Mouse (Mus musculus): ENCODE data around the gene Lrpprc. TPM values are rescaled to one million over a fixed set of nuclear protein-coding genes. Genes with fewer than 3 reads are reported as not detected.

Gene Lrpprc
- polyA plus RNA-seq, 1 experiment from 2014 or later, result 54.8 TPM

DNA sequence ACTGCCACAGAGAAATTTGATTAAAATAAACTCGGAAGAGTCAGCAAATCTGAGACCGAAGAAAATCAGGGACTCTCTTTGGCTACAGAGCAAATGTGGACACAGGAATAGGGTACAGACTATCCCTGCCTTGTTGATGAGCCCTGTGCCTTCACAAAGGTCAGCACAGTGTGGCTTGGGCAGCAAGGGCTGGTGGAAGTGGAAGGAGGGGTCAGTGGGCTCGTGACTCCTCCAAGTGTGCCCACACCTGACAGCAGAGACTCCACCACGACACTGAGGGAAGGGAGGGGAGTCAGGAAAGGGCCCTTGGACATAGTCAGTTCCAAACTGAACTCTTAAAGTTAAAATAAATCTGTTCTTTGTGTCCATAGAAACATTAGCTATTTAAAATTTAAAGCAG lies 75.7 kb downstream of the Lrpprc start:
- WGBS, result 76% methylated on average over 4 of the region's 4 CpGs

DNA sequence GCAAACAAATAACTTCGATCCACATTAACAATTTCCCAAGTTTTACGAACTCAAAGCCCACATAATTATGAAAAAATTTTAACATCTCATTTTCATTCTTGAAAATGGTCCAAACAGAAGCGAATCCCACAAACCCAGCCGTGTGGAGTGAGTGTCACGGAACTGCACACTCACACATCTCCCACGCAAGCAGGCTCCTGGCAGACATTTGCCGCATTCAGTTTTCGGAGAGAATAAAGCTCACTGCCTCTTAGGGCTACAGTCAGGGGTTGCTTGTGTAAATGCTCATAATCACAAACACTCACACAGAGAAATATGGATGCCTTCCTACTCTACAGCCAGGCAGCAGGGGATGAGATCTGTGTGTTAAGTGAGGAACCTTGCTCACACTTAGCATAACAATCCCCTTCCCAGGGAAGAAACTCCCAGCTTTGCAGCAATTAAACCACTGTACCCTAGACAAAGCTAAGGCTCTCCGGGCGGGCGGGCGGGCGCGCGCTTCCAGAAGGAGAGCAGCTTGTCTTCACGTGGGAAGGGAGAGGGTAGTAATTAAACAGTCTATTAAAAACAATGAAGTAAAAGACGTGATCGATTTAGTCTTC lies 76.9 kb downstream of the Lrpprc start:
- 92% methylated on average over 18 of the region's 18 CpGs for WGBS
- no peak overlapping the region for H3K4me2 ChIP-seq
- H3K9me3 ChIP-seq, result no peaks in the 10 kb centered on the region
- H3K4me3 ChIP-seq, result no peak overlapping the region
- H3K27me3 ChIP-seq (replicated peaks), result no peaks in the 10 kb centered on the region
- peaks cover 61% of the 10 kb centered on the region for H3K36me3 ChIP-seq
- 0 out of 2 replicates have a peak, but pooled peaks cover 9% of the 10 kb centered on the region for H3K4me1 ChIP-seq
- no peak overlapping the region for H3K9ac ChIP-seq
- H3K27ac ChIP-seq (replicated peaks), result no peak overlapping the region
- ATAC-seq (ENCODE audit: extremely low read depth, insufficient number of reproducible peaks, low FRiP score, low TSS enrichment), result no peak

More for the DNA sequence above, 75.7 kb downstream of the Lrpprc start:
- ATAC-seq (ENCODE audit: extremely low read depth, insufficient number of reproducible peaks, low FRiP score, low TSS enrichment), result no peak
- Histone ChIP-seq H3K27me3 (replicated peaks) (no peaks in the 10 kb centered on the region), H3K4me2 (no peak overlapping the region), H3K27ac (replicated peaks) (no peak overlapping the region), H3K36me3 (peaks cover 49% of the 10 kb centered on the region), H3K4me1 (0 out of 2 replicates have a peak, but pooled peaks cover 9% of the 10 kb centered on the region), H3K4me3 (no peak overlapping the region), H3K9me3 (no peaks in the 10 kb centered on the region), H3K9ac (no peak overlapping the region)

DNA sequence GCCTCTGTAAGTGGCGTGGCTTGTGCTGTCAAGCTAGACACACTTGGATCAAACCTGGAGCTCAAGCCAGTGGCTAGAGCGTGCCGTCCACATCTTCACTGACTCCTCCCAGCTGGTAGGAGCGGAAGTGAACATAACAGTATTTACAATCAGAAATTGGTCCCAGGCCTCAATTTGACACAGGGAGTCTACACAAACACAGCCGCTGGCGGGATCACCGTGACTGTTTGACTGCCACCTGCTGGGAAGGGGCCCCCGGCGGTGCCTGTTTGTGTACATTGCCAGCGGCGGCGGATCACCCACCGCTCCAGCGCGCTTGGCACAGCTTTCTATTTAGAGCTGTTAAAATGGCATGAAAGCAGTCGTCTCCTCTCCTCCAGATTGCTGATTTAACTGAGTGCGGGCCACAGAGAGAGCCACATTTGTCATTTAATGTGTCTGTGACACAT lies 81.2 kb downstream of the Lrpprc start:
- ATAC-seq (ENCODE audit: extremely low read depth, insufficient number of reproducible peaks, low FRiP score, low TSS enrichment), result no peak
- H3K4me2 ChIP-seq, result no peak overlapping the region
- H3K9ac ChIP-seq, result no peak overlapping the region

DNA sequence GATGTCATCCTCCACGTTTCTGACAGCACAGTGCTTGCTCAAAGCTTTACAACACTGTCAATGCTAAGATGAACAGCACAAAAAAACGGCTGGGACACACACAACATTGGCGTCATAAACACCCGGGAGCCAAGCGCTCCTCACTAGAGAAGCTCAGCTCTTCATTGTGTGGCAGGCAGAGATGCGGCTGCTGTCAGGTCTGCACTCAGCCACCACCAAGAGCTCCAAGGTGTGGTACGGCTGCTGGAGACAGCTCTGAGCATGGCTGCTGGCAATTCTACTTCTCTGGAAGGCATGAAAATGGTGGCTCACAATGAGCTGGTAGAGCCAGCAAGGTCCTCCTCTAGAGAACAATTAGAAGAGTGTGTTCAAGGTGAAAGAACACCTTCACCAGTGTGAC lies 81.8 kb downstream of the Lrpprc start:
- Histone ChIP-seq H3K4me2 (no peak overlapping the region), H3K9ac (no peak overlapping the region), H3K4me3 (no peak overlapping the region), H3K27me3 (replicated peaks) (no peaks in the 10 kb centered on the region), H3K9me3 (no peaks in the 10 kb centered on the region), H3K36me3 (peaks cover 77% of the 10 kb centered on the region), H3K27ac (replicated peaks) (no peak overlapping the region), H3K4me1 (no peaks in the 10 kb centered on the region)
- ATAC-seq (ENCODE audit: extremely low read depth, insufficient number of reproducible peaks, low FRiP score, low TSS enrichment), result no peak
- WGBS, result 81% methylated on average over 7 of the region's 7 CpGs

More for the DNA sequence above, 81.2 kb downstream of the Lrpprc start:
- Histone ChIP-seq H3K4me3 (no peak overlapping the region), H3K27me3 (replicated peaks) (no peaks in the 10 kb centered on the region), H3K36me3 (peaks cover 73% of the 10 kb centered on the region), H3K4me1 (no peaks in the 10 kb centered on the region), H3K27ac (replicated peaks) (no peak overlapping the region), H3K9me3 (no peaks in the 10 kb centered on the region)
- 54% methylated on average over 17 of the region's 17 CpGs for WGBS

DNA sequence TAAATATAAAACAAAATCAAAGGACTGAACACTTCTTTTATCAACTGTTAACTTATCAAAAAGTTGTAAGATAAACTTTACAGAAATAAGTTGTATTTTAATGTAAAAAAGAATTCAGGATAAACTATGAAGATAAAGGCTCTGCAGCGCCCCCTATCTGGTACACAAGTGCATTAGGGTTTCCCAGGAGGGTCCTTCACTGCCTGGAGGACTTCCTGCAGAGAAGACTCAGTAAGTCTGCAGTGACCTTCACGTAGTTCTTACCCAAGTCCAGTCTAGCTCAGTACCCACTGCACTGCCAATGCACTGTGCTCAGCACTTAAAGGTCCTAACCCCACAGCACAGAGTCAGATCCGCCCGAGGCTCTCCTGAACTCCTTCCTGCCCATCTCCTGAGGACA lies 83.2 kb downstream of the Lrpprc start:
- no peaks in the 10 kb centered on the region for H3K27me3 ChIP-seq (replicated peaks)
- 59% methylated on average over 4 of the region's 4 CpGs for WGBS
- H3K9ac ChIP-seq, result no peak overlapping the region
- no peak overlapping the region for H3K4me2 ChIP-seq
- no peak overlapping the region for H3K27ac ChIP-seq (replicated peaks)
- peaks cover 68% of the 10 kb centered on the region for H3K36me3 ChIP-seq
- no peaks in the 10 kb centered on the region for H3K4me1 ChIP-seq
- no peak for ATAC-seq (ENCODE audit: extremely low read depth, insufficient number of reproducible peaks, low FRiP score, low TSS enrichment)
- H3K4me3 ChIP-seq, result no peak overlapping the region
- H3K9me3 ChIP-seq, result no peaks in the 10 kb centered on the region

DNA sequence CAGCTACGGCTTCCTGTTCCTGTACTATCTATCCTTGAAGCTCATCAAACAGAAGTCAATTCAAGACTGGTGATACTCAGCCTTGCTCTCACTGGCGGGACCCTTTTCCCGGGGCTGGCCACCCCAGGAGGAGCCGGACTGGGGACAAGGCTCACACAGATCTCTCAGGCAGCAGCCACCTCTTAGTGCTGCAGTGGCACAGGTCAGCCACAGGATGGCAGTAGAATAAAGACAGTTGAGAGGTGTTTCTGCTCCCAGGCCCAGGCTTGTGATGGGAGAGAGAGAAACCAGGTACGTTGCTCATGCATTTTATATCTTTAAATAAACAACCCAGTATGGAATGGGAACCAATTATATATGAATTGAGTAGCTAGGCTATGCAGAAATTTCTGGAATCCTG lies 91.9 kb downstream of the Lrpprc start:
- WGBS, result 22% methylated on average over 5 of the region's 5 CpGs
- Histone ChIP-seq H3K4me2 (no peak overlapping the region), H3K4me3 (no peak overlapping the region), H3K4me1 (no peaks in the 10 kb centered on the region), H3K27me3 (replicated peaks) (peaks cover 33% of the 10 kb centered on the region), H3K27ac (replicated peaks) (no peak overlapping the region), H3K9ac (no peak overlapping the region), H3K9me3 (no peaks in the 10 kb centered on the region), H3K36me3 (peaks cover 2% of the 10 kb centered on the region)
- no peak for ATAC-seq (ENCODE audit: extremely low read depth, insufficient number of reproducible peaks, low FRiP score, low TSS enrichment)

DNA sequence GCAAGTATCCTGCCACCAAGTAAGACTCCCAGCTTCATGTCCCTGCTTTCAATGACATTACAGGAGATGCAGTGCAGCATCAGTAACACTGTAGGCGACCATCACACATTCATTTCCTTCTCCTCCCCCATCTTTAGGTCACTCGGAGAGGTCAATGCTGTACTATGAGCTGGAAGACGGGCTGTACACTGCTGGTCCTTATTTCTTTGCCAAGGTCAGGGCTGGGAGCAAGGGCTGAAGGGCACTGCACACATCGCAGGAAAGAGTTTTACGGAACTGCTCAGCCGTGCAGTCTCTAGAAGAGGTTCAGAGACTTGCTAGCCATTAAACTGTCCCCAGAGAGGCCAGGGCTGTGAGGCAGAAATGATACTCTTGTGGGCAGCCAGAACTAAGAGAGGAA lies 94.1 kb downstream of the Lrpprc start:
- no peak for ATAC-seq (ENCODE audit: extremely low read depth, insufficient number of reproducible peaks, low FRiP score, low TSS enrichment)
- no peak overlapping the region for H3K27ac ChIP-seq (replicated peaks)
- 71% methylated on average over 6 of the region's 6 CpGs for WGBS

DNA sequence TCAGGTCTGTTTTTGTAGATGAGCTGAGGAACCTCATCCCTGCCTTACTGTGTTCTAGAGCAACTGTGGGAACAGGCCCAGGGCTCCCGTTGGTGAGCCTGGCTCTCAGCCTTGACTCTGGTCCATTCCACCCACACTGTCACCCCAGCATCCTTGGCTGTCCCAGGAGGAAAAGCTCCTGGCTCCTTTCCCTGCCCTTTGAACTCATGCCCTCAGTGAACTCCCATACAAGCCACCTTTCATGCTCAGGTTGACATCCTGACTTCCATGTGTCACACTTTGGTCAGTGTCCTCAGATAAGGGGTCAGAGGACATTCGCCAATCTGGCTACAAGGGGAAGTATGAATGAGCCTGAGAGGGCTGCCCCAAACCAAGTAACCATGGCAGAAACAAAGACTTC lies 96.8 kb downstream of the Lrpprc start:
- Histone ChIP-seq H3K9ac (no peak overlapping the region), H3K4me2 (no peak overlapping the region), H3K4me3 (no peak overlapping the region), H3K9me3 (no peaks in the 10 kb centered on the region), H3K27me3 (replicated peaks) (peaks cover 52% of the 10 kb centered on the region), H3K36me3 (no peaks in the 10 kb centered on the region), H3K4me1 (no peaks in the 10 kb centered on the region), H3K27ac (replicated peaks) (no peak overlapping the region)
- WGBS, result 62% methylated on average over 2 of the region's 2 CpGs
- ATAC-seq (ENCODE audit: extremely low read depth, insufficient number of reproducible peaks, low FRiP score, low TSS enrichment), result no peak

More for the DNA sequence above, 94.1 kb downstream of the Lrpprc start:
- Histone ChIP-seq H3K9me3 (no peaks in the 10 kb centered on the region), H3K9ac (no peak overlapping the region), H3K4me1 (no peaks in the 10 kb centered on the region), H3K27me3 (replicated peaks) (peaks cover 45% of the 10 kb centered on the region), H3K4me2 (no peak overlapping the region), H3K36me3 (no peaks in the 10 kb centered on the region), H3K4me3 (no peak overlapping the region)

DNA sequence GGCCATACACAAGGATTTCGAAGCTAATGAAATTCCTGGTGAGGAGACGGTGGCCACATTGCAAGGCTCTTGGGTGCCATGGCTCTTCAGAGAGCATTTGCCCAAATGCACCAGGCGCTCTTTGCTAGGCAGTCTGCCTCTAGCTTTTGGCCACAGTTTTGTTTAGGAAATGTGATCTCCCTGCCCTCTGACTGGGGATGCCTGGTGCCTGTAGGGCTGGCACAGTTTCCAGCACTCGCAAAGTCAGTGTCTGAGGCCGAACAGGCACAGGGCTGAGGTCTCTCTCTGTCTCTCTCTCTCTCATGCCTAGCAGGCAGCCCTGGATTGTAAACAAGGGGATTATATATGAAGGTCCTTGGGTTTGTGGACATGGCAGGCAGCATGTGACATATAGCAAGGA lies 100.5 kb downstream of the Lrpprc start:
- Histone ChIP-seq H3K4me2 (no peak overlapping the region), H3K27me3 (replicated peaks) (peaks cover 26% of the 10 kb centered on the region), H3K4me3 (no peak overlapping the region), H3K4me1 (peaks cover 3% of the 10 kb centered on the region; the same call in 1 of the 2 replicates), H3K36me3 (no peaks in the 10 kb centered on the region), H3K9ac (no peak overlapping the region), H3K27ac (replicated peaks) (no peak overlapping the region), H3K9me3 (no peaks in the 10 kb centered on the region)
- WGBS, result 77% methylated on average over 5 of the region's 5 CpGs
- ATAC-seq (ENCODE audit: extremely low read depth, insufficient number of reproducible peaks, low FRiP score, low TSS enrichment), result no peak

DNA sequence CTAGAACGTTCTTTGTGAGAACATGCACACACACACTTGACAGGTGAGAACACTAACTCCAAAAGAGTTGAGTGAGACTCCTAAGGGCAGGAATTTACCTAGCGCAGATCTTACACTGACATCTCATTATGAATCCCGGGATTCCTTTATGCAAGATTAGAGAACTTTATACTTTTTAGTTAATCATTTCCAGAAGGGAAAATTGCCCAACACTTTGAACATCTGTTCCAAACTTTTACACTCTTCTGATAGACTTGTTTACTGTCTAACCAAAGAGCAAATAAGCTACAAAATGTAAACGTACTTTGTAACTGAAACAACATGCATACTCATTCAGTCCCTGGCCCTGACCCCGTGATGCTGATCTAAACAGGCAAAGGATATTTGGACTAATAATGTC lies 101.3 kb downstream of the Lrpprc start:
- Histone ChIP-seq H3K9ac (no peak overlapping the region), H3K36me3 (no peaks in the 10 kb centered on the region), H3K27ac (replicated peaks) (no peak overlapping the region), H3K4me2 (no peak overlapping the region), H3K4me1 (peaks cover 11% of the 10 kb centered on the region; the same call in 1 of the 2 replicates), H3K27me3 (replicated peaks) (peaks cover 21% of the 10 kb centered on the region), H3K9me3 (no peaks in the 10 kb centered on the region), H3K4me3 (no peak overlapping the region)
- no peak for ATAC-seq (ENCODE audit: extremely low read depth, insufficient number of reproducible peaks, low FRiP score, low TSS enrichment)
- 72% methylated on average over 5 of the region's 5 CpGs for WGBS

DNA sequence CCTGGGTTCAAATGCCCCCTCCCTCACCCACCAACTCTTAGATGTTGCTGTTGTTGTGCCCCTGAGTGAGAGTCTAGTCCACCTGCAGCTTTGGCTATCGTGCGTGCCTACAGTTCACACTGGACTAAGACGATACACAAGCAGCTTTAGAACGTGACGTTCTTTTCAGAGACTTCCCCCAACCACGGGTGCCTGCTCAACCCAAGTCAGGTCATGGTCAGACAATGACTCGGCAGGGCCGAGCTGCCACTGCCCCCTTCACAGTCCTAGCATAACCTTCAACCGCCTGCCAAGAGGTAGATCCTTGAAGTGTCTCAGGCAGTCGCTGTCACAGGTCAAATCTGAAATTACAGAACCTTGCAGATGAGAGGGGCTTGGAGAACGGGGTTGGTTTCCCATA lies 101.8 kb downstream of the Lrpprc start:
- H3K4me3 ChIP-seq, result no peak overlapping the region
- H3K27ac ChIP-seq (replicated peaks), result no peak overlapping the region
- no peak overlapping the region for H3K4me2 ChIP-seq
- peaks cover 20% of the 10 kb centered on the region; the same call in 1 of the 2 replicates for H3K27me3 ChIP-seq (replicated peaks)
- no peak overlapping the region for H3K9ac ChIP-seq
- no peak for ATAC-seq (ENCODE audit: extremely low read depth, insufficient number of reproducible peaks, low FRiP score, low TSS enrichment)
- H3K9me3 ChIP-seq, result no peaks in the 10 kb centered on the region
- H3K4me1 ChIP-seq, result peaks cover 13% of the 10 kb centered on the region; the same call in 1 of the 2 replicates
- no peaks in the 10 kb centered on the region for H3K36me3 ChIP-seq
- 82% methylated on average over 11 of the region's 11 CpGs for WGBS

DNA sequence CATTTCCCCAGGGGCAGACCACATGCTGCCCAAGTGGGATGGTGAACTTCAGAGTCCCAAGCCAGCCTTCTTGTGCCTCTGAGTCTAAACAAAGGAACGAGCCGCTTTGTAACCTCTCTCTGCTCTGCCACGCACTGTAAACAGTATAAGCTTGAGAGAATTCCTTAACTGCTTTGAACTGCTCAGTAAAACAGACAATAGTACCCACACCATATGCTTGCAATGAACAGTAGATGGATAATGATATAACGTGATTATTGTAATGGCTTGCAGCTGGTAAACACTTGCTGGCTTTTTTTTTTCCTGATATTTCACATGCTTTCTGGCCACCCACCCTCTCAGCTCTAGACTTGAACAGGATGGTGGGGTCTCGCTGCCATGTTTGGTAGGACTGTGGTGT lies 102.6 kb downstream of the Lrpprc start:
- ATAC-seq (ENCODE audit: extremely low read depth, insufficient number of reproducible peaks, low FRiP score, low TSS enrichment), result no peak
- peaks cover 13% of the 10 kb centered on the region; the same call in 1 of the 2 replicates for H3K4me1 ChIP-seq
- WGBS, result 78% methylated on average over 5 of the region's 5 CpGs
- H3K4me2 ChIP-seq, result no peak overlapping the region
- H3K27ac ChIP-seq (replicated peaks), result no peak overlapping the region
- H3K36me3 ChIP-seq, result no peaks in the 10 kb centered on the region
- peaks cover 14% of the 10 kb centered on the region; the same call in 1 of the 2 replicates for H3K27me3 ChIP-seq (replicated peaks)
- H3K4me3 ChIP-seq, result no peak overlapping the region
- H3K9ac ChIP-seq, result no peak overlapping the region
- H3K9me3 ChIP-seq, result no peaks in the 10 kb centered on the region

Measured in heart, embryonic 13.5 days (tissue).